19 mouse cellular contexts compared by ENCODE assay signal in genomic region chr17:87329144-87329700, GRCm38 (mm10). TPM values are rescaled to one million over a fixed set of nuclear protein-coding genes. Genes with fewer than 3 reads are reported as not detected.
DNase-seq lines count a peak whose midpoint lies in the region; ATAC-seq and TF ChIP-seq lines count a peak whose summit lies in the region.
"Had no signal": no experiment of that assay in that cellular context is flagged by ENCODE, and none has a peak within 500 bp of the region (broad histone marks: within the 10 kb centered on the region; RNA-seq: fewer than 3 reads in every experiment).

No protein-coding gene starts in this region.

- no peaks in the 10 kb centered on the region for H3K36me3 ChIP-seq in embryonic facial prominence, embryonic 10.5 days (replicated peaks)
- H3K36me3 ChIP-seq: forebrain, embryonic 10.5 days; hindbrain, embryonic 12.5 days; hindbrain, embryonic 15.5 days had no signal

- peak overlapping the region; percentile 89 for H3K27ac ChIP-seq in layer of hippocampus, adult 2 months
- H3K27ac ChIP-seq in embryonic facial prominence, embryonic 10.5 days (replicated peaks): no peak overlapping the region
- H3K27ac ChIP-seq: heart, adult 2 months had no signal

- TF ChIP-seq CTCF in layer of hippocampus, adult 2 months (conservative IDR thresholded peaks at IDR 0.05): no peak

- peaks cover 36% of the 10 kb centered on the region for H3K27me3 ChIP-seq in embryonic facial prominence, embryonic 10.5 days (replicated peaks; ENCODE audit: low read depth, poor library complexity, severe bottlenecking)
- H3K27me3 ChIP-seq: forebrain, embryonic 13.5 days; hindbrain, embryonic 12.5 days; hindbrain, embryonic 15.5 days had no signal

- no peak overlapping the region for H3K4me3 ChIP-seq in layer of hippocampus, adult 2 months
- no peak overlapping the region for H3K4me3 ChIP-seq in embryonic facial prominence, embryonic 10.5 days
- H3K4me3 ChIP-seq: forebrain, embryonic 10.5 days; forebrain, embryonic 13.5 days; heart, adult 2 months; hindbrain, embryonic 12.5 days; hindbrain, embryonic 15.5 days had no signal

- DNase-seq in cerebellum, adult 11-12 months: peak; percentile 65
- peak; percentile 68 for DNase-seq in cerebellum, adult 9-10 months
- DNase-seq in cerebellum, adult 18-20 months: no peak
- DNase-seq in layer of hippocampus, adult 2 months (ENCODE audit: low spot score in 2 of 2): no peak
- no peak for DNase-seq in layer of hippocampus, adult 9-11 months
- DNase-seq in embryonic facial prominence, embryonic 10.5 days (ENCODE audit: low spot score): no peak
- DNase-seq: adrenal gland, adult 8-10 months; adrenal gland, postnatal 25 days; embryo, embryonic 11 days; gastrocnemius, postnatal 10 days; heart, adult 2 months had no signal

- 85% methylated on average over 18 of the region's 18 CpGs for WGBS in embryonic facial prominence, embryonic 10.5 days

- H3K4me1 ChIP-seq in embryonic facial prominence, embryonic 10.5 days: peaks cover 68% of the 10 kb centered on the region

- ATAC-seq in cerebellum, adult (ENCODE audit: insufficient number of reproducible peaks, low FRiP score, low TSS enrichment): no peak
- ATAC-seq: activated CD4-positive, CD25-positive, alpha-beta regulatory T cell, adult 4 months; forebrain, embryonic 13.5 days; forebrain, embryonic 16.5 days; intestine, postnatal 0 days had no signal

- H3K9me3 ChIP-seq in embryonic facial prominence, embryonic 10.5 days: no peaks in the 10 kb centered on the region
- H3K9me3 ChIP-seq: forebrain, embryonic 10.5 days; forebrain, embryonic 13.5 days; hindbrain, embryonic 12.5 days; hindbrain, embryonic 15.5 days had no signal

RNA-seq across cellular contexts. Expression of gene Ttc7, which starts 46.5 kb away (rescaled TPM):
- total RNA-seq in layer of hippocampus, adult 2 months (2021): 1 to 10 TPM; 7.0 to 8.6 TPM
- 3.6 and 4.0 TPM in 2 replicates for polyA plus RNA-seq in embryonic facial prominence, embryonic 10.5 days (2016; fragmentation: Nextera tagmentation; extraction: Ambion mirVana)

Comparison
In these comparisons a context has a peak if more than half of its experiments do, and no peak if none do; other contexts are left out.
1. DNase-seq: peak in cerebellum, adult 11-12 months (single experiment) and cerebellum, adult 9-10 months (single experiment); none in cerebellum, adult 18-20 months (0 of 2), layer of hippocampus, adult 2 months (0 of 2), layer of hippocampus, adult 9-11 months (single experiment) and embryonic facial prominence, embryonic 10.5 days (single experiment).